Mouse (Mus musculus): ENCODE data around the gene Oosp1.
A peak's percentile ranks its signal among the peaks of the same experiment; 100 is the strongest.

Oosp1 gene

DNA sequence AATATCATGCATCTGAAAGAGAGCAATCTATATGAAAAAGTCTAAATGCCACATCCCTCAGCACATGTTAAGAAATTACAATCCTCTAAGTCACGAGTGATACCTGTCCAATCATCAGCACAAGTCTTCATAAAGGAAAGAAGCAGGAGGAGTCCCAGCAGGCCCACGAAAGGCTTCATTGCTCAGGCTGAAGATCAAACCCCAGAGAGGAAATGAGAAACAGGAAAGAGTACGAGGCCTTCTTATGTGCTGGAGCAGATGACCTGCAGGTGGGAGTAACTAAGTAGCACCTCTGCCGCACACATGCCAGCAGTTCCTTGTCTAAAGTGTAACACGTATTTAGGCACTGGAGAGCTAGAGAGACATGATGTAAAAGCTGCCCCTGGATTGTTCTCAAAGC lies at the start of gene Oosp1:
TSS of gene Oosp1 (minus strand) at position 312 of the 400 bp plus-strand sequence.
- peak; percentile 4 for DNase-seq

DNA sequence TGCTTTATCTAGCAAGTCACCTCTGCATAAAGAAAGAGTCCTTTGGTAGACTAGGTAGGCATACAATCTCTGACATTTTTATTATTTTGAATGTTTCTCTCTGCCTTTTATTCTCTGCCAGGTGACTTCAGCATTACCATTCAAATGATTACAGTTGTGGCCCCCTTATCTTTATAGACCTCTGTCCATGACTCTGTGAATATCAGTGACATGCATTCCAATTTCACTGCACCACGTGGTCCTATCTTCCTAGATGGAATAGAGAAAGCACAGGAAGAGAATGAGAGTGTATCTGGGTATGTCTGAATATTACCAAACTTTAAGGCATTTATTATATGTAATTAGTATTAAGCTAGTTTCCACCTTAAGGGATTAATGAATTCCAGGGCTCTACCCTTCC lies 45.5 kb upstream of the Oosp1 start:
- DNase-seq = no peak

DNA sequence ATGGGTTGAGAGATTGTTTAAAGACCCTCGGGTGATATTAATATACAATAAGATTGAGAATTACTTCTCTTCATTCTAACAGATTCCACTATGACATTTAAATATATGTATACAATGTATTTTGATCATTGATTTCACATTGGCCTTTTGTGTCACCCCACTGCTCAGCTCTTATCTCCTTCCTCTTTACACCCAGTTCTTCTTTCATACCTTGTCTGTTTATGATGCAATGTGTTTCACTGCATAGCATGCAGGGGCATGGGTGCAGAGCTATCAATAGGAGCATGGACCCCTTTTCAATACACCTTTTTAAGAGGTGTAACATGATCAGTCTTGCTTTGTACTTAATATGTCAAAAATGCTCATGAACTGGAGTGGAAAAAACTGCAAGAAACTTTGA lies 39.3 kb upstream of the Oosp1 start:
- no peak for DNase-seq

DNA sequence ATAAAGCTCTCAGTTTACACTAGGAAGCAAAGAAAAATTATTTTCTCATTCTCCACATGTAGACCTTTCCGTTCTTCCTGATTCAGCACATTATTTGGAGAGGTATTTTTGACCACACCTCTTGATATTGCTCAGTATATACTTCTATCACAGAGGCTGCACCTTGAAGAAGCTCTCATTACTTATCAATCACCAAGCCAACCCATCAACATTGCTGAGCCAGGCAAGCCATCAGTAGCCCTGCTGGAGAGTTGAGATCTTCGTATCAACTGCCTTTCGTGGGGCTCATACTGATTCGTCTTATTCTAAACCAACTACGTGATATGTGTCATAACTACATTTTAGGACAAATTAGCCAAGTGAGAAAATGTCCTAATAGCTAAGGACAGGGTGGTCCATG lies 36.4 kb upstream of the Oosp1 start:
- DNase-seq = no peak

DNA sequence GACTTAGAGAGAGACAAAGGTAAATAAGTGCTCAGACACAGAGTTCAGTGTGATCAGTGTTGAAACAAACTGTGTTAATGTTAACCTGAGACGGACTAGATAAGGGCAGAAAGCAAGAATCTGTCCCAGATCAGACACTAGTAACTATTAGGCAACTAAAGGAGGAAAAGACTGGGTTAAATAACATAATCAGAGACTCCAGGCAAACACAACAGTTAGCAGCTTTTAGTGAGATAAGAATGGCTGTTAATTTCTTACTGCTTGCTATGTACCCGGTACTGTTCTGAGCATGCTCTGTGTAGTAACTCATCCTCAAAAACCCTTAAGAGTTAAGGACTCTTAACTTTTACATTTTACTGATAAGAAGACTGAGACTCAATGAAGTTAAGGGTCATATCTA lies 35.0 kb upstream of the Oosp1 start:
- no peak for DNase-seq

DNA sequence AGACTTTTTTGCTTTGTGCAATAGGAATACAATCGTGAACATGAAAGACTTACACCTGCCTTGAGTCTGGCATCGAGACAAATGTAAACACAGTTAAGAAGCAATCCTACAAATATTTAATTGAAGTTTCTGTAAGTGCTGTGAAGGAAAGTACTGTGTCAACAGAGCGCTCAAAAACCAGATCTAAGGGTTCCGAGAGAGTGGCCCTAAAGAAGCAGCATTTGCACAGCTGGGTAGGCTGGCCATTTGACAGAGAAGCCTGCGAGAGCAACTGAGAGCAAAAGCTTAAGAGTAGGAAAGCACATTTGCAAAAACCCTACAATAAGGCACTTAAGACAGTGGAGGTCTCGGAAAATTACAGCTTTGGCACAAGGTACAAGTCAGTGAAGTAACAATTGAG lies 33.3 kb upstream of the Oosp1 start:
- DNase-seq = no peak

DNA sequence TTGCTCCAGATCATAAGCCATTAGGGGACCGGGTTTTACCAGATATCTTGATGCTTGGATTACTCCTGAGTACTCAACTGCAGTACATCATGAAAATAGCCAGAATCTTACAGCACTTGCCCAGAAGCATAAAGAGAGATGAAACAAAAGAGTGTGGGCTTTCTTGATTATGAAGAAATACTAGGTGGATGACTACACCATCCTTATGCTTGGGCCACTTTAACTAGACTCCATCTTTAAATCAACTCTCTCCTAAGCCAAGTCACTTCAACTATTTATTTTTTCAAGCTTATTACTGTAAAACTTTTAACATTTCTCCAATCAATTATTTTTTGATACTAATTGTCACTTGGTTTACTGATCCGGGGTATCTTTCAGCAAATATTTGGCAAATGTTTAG lies 32.9 kb upstream of the Oosp1 start:
- DNase-seq = no peak

DNA sequence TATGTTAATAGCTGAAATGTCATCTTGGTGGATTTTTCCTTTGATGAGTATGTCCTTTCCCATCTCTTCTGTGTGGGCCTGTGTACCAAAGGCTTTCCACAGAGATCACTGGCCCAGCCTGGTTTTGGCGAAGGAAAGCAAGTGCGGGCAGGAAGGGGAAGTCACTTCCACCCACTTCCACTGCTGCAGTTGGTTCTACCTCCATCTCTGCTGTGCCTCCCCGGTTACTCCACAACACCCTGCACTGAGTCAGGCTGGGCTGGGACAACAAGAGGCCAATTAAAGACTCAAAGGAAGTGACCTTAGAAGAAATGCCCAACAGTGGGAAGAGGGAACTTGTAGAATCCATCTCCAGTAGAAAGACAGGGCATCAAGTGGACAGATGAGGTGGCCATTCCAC lies 29.1 kb upstream of the Oosp1 start:
- DNase-seq = no peak

DNA sequence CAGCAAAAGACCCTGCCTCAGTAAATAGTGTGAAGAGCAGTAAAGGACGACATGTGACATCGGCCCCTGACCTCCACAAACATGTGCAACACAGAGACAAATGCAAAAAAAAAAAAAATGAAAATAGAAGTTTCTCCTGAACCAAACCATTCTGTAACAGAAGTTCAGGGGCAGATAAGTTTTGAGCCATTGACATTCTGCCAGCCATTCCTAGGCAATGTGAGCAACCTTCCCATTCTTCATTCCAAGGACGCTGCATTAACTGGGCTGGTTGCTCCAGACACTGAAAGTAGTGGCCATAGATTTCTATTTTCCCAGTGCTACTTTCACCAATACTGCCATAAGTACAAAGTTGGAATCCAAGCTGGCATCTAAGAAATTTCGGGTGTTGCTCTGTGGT lies 21.5 kb upstream of the Oosp1 start:
- no peak for DNase-seq

DNA sequence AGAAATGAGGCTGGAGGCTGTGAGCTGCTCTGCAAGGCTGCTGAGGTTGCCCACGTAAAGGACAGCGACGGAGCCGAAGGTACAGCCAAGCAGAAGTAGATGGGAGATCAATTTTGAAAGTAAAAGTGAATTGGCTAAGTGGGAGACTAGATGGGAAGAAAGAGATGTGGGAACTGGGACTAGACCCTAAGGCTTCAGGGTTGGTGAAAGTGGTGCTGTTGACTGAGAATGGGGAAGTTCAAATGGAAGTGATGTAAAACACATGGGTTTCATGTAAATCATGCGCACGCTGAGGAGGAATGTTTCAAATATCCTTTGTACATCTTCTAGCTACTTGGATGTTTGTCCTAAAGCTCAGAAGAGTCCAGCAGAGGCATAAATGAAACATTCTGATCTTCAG lies 7.4 kb upstream of the Oosp1 start:
- no peak for DNase-seq

DNA sequence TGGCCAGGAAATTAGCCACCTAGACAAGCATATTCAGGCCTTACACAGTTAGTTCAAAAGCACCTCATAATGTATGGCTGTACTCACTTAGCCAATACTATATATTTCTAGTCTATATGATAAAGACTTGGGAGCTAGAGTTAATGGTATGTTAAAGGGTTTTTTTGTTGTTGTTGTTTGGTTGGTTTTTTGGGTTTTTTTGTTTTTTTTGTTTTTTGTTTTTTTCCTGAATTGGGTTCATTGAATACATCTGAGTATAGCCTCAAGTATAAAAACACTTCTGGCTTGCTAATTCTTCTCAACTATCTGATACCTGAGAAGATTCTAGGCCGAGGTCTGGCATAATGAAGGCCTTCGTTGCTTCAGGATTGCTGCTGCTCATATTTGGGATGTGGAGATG lies 5.8 kb upstream of the Oosp1 start, which contains the start of gene Oosp3:
TSS of gene Oosp3 (plus strand) at position 301 of the 400 bp plus-strand sequence.
- DNase-seq = no peak

DNA sequence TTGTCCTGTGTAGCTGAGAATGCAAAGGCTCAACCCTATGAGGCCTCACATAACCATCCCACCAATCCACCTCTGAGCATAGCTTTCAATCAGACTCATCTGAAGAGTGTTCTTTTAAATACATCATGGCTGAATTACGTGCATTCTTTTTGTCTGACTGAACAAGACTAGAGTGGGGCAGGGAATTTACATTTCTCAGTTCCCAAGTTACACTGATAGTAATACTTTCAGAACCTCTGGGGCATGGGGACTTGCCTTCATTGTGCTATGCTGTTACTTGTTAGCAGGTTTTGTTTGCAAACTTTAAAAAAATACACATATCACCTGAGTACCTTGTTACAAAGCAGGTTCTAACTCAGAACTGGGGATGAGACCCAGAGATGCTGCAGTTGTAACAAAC lies 504 bp upstream of the Oosp1 start:
- no peak for DNase-seq

DNA sequence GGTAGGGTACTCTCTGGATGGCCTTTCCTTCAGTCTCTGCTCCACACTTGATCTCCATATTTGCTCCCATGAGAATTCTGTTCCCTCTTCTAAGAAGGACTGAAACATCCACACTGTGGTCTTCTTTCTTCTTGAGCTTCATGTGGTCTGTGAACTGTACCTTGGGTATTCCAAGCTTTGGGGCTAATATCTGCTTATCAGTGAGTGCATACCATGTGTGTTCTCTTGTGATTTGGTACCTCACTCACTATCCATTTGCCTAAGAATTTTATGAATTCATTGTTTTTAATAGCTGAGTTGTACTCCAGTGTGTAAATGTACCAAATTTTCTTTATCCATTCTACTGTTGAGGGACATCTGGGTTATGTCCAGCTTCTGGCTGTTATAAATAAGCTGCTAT lies 29.4 kb downstream of the Oosp1 start:
- no peak for DNase-seq

DNA sequence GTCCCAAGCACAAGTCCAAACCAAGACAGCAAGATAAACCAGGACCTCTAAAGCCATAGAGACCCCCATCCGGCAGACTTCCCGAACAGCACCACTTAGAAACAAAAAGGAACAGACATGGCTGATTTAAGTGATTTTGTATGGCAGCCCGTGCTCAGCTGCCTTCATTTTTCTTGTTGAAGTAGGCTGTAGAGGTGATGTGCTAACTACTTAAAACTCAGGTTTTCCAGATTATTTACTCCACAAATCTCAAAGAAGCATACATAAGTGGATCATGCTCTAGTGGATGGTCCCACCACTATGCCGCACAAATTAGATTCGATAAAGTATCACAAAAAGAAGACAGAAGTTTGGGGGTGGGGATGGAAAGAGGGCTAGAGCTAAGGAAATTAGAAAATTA lies 30.5 kb downstream of the Oosp1 start, which contains the start of gene Oosp2:
TSS of gene Oosp2 (minus strand) at position 101 of the 400 bp plus-strand sequence.
- DNase-seq = no peak

DNA sequence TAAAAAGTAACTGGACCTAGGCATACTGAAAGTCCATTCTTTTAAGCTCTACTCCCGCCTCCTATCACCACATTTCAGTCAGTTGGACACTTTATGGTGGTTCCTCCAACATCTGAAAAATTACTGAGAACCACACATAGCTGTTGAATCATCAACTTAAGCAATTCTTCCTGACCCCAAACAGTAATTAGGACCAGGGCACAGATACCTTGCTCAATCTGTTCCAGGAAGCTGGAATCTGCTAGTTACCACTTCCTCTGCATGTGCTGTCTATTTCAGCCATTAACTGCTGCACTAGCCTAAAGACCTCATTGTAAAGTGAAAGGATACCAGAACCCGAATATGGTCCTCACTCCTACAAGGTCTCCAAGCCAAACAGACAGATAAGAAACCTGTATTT lies 31.8 kb downstream of the Oosp1 start:
- DNase-seq = no peak

DNA sequence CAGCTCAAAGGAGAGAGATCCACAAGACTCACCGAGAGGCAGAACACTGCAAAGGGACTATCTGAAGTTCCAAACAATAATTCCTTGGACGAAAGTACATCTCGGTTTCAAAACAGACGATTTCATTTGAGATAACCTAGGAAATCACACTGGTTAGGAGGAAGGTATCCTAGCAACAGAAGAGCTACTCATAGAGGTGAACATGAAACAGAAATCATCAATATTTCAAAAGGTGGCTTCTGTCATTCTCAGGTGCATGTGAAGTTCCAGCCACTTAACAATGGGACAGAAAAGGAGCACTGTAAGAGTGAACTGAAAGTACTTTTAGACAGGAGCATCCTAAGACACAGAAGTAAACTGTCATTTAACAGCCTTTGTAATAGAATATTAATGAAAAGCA lies 41.4 kb downstream of the Oosp1 start:
- DNase-seq = no peak

DNA sequence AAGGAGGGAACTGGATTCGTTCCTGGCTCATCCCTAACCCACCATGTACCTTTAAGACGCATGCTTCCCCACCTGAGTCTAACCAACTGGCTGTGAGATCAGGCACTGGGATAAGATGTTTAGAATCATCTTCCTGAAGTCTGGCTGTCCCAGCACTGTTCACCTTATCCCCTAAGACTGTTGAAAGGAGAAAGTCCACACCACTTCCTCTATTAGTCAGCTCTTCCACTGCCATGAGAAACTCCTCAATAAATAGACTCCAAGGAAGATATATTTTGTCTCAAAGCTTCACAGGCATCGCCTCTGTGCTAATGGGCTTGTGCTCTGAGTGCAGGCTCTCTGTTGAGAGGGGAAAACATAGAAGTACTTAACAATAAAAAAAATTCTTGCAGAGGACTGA lies 44.8 kb downstream of the Oosp1 start:
- no peak for DNase-seq

DNA sequence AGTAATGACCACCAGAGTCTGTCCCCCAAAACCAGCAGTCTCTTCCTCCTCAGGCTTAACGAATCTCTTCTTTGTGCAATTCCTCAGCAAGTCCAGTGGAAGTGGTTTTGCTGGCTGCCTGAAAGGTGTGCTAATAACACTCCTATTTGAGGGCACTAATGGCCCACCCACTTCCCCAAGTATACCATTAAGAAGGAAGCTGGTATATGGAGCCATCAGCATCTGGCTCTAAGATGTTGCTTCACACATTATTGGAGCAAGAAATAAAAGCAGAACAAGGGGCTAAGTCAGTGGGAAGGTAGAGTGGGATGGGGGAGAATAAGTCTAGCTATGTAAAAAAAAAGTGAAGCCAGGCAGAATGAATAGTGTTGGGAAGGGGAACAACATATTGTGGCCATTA lies 50.2 kb downstream of the Oosp1 start, which contains the start of gene Ms4a3:
TSS of gene Ms4a3 (minus strand) at position 120 of the 400 bp plus-strand sequence.
- DNase-seq = no peak

DNA sequence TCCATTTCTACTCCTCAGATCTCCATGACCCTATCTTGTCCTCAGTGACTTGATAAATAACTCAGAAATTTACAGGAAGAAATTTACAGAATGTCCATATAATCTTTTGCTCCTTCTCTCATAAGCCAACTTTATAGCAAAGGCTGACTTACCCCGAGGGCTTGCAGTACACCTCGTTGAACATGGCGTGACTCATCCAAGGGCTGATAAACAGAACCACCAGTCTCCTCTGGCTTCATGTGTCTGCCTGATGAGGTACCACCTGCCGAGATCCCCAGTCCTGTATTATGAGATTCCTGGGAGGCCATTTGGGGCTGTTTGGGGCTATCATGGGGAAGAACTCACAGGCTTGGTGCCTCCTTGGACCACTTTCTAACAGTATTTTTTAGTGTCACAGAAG lies 51.9 kb downstream of the Oosp1 start:
- no peak for DNase-seq

DNA sequence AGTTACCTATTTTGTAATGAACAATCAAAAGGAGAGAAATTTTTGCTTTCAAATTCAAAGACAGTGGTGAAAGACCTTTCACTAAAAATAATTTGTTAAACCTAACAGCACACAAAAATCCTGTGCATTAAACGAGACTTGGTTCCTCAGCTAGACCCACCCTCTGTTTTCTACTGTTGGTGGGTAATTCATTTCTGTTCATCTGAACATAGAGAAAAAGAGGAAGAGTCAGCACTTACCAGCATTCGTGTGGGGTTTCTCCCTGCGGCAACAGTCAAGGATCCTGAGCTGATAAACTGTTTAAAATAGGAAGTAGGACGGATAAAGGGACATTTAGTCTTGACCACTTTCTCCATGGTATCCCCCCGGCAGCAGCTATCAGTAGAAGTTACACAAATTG lies 55.4 kb downstream of the Oosp1 start:
- DNase-seq = no peak

DNA sequence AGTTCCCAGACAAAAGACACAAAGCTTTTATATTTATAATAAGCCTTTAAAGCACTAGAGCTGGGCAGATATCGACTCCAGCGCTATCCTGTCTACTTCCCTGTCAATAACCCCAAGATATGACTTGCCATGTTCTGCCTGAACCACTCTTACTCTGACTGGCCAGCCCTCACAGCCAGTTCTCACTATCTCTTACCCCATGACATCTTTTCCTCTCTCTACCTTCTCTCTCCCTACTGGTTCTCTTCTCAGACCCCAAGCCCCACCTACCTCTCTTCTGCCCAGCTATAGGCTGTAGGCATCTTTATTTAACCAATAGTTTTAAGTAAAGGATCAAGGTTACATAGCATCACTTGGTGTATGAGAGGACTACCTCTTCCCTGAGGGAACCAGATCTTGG lies 56.6 kb downstream of the Oosp1 start:
- no peak for DNase-seq

DNA sequence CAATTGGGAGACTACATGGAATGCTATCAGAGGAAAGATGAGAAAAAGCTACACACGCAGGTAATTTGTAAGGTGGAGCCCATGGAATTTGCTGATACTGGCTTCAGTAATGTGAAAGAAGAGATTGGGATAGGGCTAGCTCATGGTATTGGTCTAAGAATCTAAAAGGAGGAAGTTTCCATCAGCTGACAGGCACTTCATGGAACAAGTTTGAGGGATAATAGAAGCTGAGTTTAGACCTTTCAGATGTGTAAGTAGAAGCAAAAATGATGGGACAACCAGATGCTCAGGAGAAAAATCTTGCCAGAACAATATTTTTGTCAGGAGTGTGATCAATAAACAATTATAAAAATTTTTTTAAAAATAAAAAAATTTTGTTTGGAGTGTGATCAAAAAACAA lies 57.2 kb downstream of the Oosp1 start:
- no peak for DNase-seq

DNA sequence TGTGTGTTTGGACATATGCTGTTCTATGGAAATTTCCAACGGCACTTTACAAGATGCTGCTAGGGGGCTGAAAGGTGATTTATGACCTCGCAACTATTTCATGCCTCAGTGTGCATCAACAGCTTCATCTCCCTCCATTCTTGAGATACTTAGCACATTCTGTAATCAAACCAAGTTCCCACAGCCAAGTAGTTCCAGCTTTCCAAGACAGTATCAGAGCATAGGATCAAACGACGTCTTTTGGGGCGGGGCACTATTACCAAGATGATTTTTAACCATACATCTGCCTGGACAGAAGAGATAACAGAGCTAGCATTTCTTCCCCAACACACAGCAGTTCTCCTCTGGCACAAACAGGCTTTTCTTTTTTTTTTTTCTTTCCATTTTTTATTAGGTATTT lies 65.7 kb downstream of the Oosp1 start:
- no peak for DNase-seq

DNA sequence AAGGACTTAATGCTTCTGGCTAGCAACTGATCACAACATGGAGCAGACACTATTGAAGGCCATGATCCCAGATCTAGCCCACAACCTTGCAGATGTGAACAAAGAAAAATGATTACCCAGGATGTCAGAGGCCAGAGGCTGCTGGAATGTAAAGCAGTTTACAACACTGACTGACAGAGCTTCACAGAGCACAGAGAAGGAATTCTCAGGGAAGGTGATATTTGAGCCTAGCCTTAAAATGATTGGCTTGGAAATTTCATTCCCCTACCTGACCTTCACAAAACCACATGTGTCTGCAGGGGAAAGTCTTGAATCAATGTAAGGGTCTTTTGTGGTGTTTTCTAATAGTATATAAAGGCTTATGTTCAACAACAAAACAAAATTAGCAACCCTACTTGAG lies 66.2 kb downstream of the Oosp1 start:
- DNase-seq = no peak

DNA sequence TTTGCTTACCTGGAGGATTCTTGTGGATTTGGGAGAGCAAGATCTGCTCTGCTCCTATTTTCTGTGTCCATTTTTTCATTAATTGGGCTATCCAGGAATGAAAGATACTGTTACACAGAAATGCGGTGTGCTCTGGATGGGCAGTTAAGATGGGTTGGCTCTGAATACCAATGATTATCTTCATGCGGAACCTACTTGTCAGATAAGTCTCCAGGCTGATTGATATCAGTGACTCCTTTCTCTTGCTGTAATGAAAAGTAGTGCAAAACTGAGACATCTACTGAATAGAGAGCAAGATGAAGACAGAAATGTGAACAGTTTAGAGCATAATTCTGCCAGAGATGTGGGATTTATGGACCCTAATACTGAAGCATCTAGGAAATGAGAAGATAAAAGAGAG lies 67.4 kb downstream of the Oosp1 start, which contains the start of gene Ms4a2:
TSS of gene Ms4a2 (minus strand) at position 169 of the 400 bp plus-strand sequence.
- DNase-seq = no peak

DNA sequence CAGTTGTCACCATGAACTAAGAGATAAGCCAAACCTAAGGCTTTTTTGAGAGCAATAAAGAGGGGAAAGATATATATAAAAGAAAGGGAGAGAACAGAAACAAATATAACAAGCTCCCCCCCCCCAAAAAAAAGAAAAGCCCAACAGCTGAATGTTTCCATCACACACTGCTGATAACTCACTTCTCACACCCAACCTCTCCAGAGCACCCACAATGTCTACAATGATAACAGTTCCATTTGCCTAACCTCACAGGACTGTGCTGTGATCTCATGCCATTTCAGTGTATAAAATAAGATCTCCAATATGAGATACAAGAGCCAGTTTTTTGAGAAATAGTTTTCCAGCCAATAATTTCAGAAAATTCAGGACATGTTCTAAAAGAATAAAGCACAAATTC lies 73.0 kb downstream of the Oosp1 start:
- DNase-seq = no peak

Data from thymus, postnatal 14 days (tissue).